Mouse (Mus musculus): ENCODE data around the gene Rab7b. TPM values are rescaled to one million over a fixed set of nuclear protein-coding genes. Genes with fewer than 3 reads are reported as not detected.
A peak's percentile ranks its signal among the peaks of the same experiment; 100 is the strongest.

Gene Rab7b
- total and polyA plus RNA-seq, 2 experiments from 2014 or later, result 1.2 to 1.4 TPM

GRCm38 (mm10) chr1:131747761-131748160 lies 59.3 kb downstream of the Rab7b start:
- no peaks in the 10 kb centered on the region for H3K27me3 ChIP-seq (ENCODE audit: insufficient read depth, low read length)
- no peak for DNase-seq (ENCODE audit: low spot score)
- TF ChIP-seq CTCF (IDR thresholded peaks at IDR 0.05), result no peak
- H3K27ac ChIP-seq (ENCODE audit: low read depth, low read length), result no peak overlapping the region
- no peak for ATAC-seq (ENCODE audit: low FRiP score)
- WGBS, result 55% methylated on average over 2 of the region's 2 CpGs
- no peak overlapping the region for H3K4me2 ChIP-seq (ENCODE audit: low read depth, low read length, poor library complexity, severe bottlenecking)
- no peak overlapping the region for H3K9ac ChIP-seq (replicated peaks; ENCODE audit: low read length, poor library complexity, severe bottlenecking)
- peaks cover 2% of the 10 kb centered on the region; the same call in 1 of the 2 replicates for H3K4me1 ChIP-seq (ENCODE audit: insufficient read depth, low read length)
- H3K4me3 ChIP-seq (ENCODE audit: low read depth, low read length), result no peak overlapping the region
- H3K36me3 ChIP-seq (ENCODE audit: insufficient read depth, low read length), result no peaks in the 10 kb centered on the region
- H3K9me3 ChIP-seq (ENCODE audit: low read length), result no peaks in the 10 kb centered on the region

- no peak for TF ChIP-seq CTCF (IDR thresholded peaks at IDR 0.05)
- Histone ChIP-seq H3K4me1 (ENCODE audit: insufficient read depth, low read length) (peaks cover 2% of the 10 kb centered on the region; the same call in 1 of the 2 replicates), H3K27ac (ENCODE audit: low read depth, low read length) (no peak overlapping the region), H3K36me3 (ENCODE audit: insufficient read depth, low read length) (no peaks in the 10 kb centered on the region), H3K27me3 (ENCODE audit: insufficient read depth, low read length) (no peaks in the 10 kb centered on the region), H3K9ac (replicated peaks; ENCODE audit: low read length, poor library complexity, severe bottlenecking) (no peak overlapping the region), H3K4me2 (ENCODE audit: low read depth, low read length, poor library complexity, severe bottlenecking) (no peak overlapping the region), H3K4me3 (ENCODE audit: low read depth, low read length) (no peak overlapping the region), H3K9me3 (ENCODE audit: low read length) (no peaks in the 10 kb centered on the region)
- ATAC-seq (ENCODE audit: low FRiP score) (no peak), DNase-seq (ENCODE audit: low spot score) (peak; percentile 5)
- WGBS, result 77% methylated on average over 2 of the region's 2 CpGs
Measured at GRCm38 (mm10) chr1:131748636-131749035, 60.1 kb downstream of the Rab7b start.

DNA sequence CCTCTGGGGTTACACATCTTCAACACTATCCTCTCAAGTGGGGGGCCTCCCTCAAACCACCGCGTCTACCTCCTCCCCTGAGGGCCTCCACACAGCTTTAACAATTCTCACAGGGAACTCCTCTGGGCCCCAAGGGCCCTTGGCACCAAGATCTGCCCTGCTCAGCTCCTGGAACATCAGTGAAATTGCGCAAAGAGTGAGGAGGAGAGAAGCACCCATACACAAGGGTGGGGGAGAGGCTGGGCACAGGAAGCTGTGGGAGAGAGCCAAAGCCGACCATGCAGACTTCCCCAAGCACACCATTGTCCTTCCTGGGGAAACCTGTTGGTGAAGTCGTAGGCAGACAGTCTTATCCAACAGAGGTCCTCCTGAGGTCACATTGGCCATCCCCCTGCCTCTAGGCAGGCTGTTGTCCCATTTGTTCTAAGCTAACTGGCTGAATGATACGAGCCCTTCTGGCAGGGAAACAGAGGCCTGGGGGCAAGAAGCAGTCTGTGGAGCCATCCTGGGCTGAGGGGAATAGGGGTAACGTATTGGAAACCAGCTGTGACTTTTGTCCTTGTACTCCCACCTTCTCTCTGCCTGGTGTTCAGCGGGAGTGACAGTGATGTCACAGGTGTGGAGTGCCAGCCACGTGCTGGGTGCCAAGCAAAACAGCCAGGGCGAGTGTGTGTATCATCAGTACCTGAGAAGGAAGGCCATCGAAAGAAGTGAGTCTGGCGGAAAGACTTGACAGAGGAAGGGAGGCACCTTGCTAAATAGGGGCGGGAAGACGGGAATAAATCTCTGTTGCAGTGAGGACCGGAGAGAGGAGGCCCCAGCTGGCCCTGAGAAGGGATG lies 61.4 kb downstream of the Rab7b start:
- H3K4me2 ChIP-seq (ENCODE audit: low read depth, low read length, poor library complexity, severe bottlenecking), result no peak overlapping the region
- H3K9me3 ChIP-seq (ENCODE audit: low read length), result no peaks in the 10 kb centered on the region
- H3K4me3 ChIP-seq (ENCODE audit: low read depth, low read length), result no peak overlapping the region
- H3K27me3 ChIP-seq (ENCODE audit: insufficient read depth, low read length), result no peaks in the 10 kb centered on the region
- no peaks in the 10 kb centered on the region for H3K36me3 ChIP-seq (ENCODE audit: insufficient read depth, low read length)
- no peak overlapping the region for H3K9ac ChIP-seq (replicated peaks; ENCODE audit: low read length, poor library complexity, severe bottlenecking)
- no peak for TF ChIP-seq CTCF (IDR thresholded peaks at IDR 0.05)
- 83% methylated on average over 15 of the region's 15 CpGs for WGBS
- DNase-seq (ENCODE audit: low spot score) (no peak), ATAC-seq (ENCODE audit: low FRiP score) (no peak)
- peaks cover 2% of the 10 kb centered on the region; the same call in 1 of the 2 replicates for H3K4me1 ChIP-seq (ENCODE audit: insufficient read depth, low read length)
- H3K27ac ChIP-seq (ENCODE audit: low read depth, low read length), result no peak overlapping the region

- no peak for ATAC-seq (ENCODE audit: low FRiP score)
- WGBS, result 87% methylated on average over 3 of the region's 3 CpGs
- H3K4me1 ChIP-seq (ENCODE audit: insufficient read depth, low read length), result peaks cover 2% of the 10 kb centered on the region; the same call in 1 of the 2 replicates
- H3K36me3 ChIP-seq (ENCODE audit: insufficient read depth, low read length), result no peaks in the 10 kb centered on the region
- H3K4me2 ChIP-seq (ENCODE audit: low read depth, low read length, poor library complexity, severe bottlenecking), result no peak overlapping the region
- H3K9ac ChIP-seq (replicated peaks; ENCODE audit: low read length, poor library complexity, severe bottlenecking), result no peak overlapping the region
- H3K9me3 ChIP-seq (ENCODE audit: low read length), result no peaks in the 10 kb centered on the region
- no peaks in the 10 kb centered on the region for H3K27me3 ChIP-seq (ENCODE audit: insufficient read depth, low read length)
- no peak for TF ChIP-seq CTCF (IDR thresholded peaks at IDR 0.05)
- H3K27ac ChIP-seq (ENCODE audit: low read depth, low read length), result no peak overlapping the region
- peak; percentile 9 for DNase-seq (ENCODE audit: low spot score)
- no peak overlapping the region for H3K4me3 ChIP-seq (ENCODE audit: low read depth, low read length)
Measured at GRCm38 (mm10) chr1:131751181-131751890, 62.8 kb downstream of the Rab7b start.

- 53% methylated on average over 10 of the region's 10 CpGs for WGBS
Measured at GRCm38 (mm10) chr1:131751891-131752311, 63.4 kb downstream of the Rab7b start.

More at GRCm38 (mm10) chr1:131751891-131752311, 63.4 kb downstream of the Rab7b start:
- peak; percentile 33 for DNase-seq (ENCODE audit: low spot score)
- TF ChIP-seq CTCF (IDR thresholded peaks at IDR 0.05), result no peak
- no peak overlapping the region for H3K9ac ChIP-seq (replicated peaks; ENCODE audit: low read length, poor library complexity, severe bottlenecking)
- no peaks in the 10 kb centered on the region for H3K36me3 ChIP-seq (ENCODE audit: insufficient read depth, low read length)
- H3K9me3 ChIP-seq (ENCODE audit: low read length), result no peaks in the 10 kb centered on the region
- no peak overlapping the region for H3K4me2 ChIP-seq (ENCODE audit: low read depth, low read length, poor library complexity, severe bottlenecking)
- peaks cover 2% of the 10 kb centered on the region; the same call in 1 of the 2 replicates for H3K4me1 ChIP-seq (ENCODE audit: insufficient read depth, low read length)
- no peaks in the 10 kb centered on the region for H3K27me3 ChIP-seq (ENCODE audit: insufficient read depth, low read length)
- no peak for ATAC-seq (ENCODE audit: low FRiP score)
- H3K27ac ChIP-seq (ENCODE audit: low read depth, low read length), result no peak overlapping the region
- no peak overlapping the region for H3K4me3 ChIP-seq (ENCODE audit: low read depth, low read length)
